Mouse (Mus musculus) MEL (cell line): ENCODE measurements around the gene Fance. TPM values are rescaled to one million over a fixed set of nuclear protein-coding genes. Genes with fewer than 3 reads are reported as not detected.

Source experiments
- DNase-seq: peaks from one replicate; pipeline ENCODE4 v3.0.0; 2011; ENCODE audit warnings: low read depth, low spot score
- H3K27ac ChIP-seq: 2 replicates; pipeline ENCODE4 v1.5.1; 2012; ENCODE audit warnings: low read depth, mild to moderate bottlenecking, control low read depth, low read length, moderate library complexity; ENCODE audit not compliant: control insufficient read depth
- H3K27me3 ChIP-seq, 2 experiments: fragments of 150-350 bp in 1 of 2; sonication (generic) in 1 of 2; 2 replicates each; pipeline ENCODE4 v1.6.1; 2012; ENCODE audit warnings: low read length in 2 of 2, mild to moderate bottlenecking in 2 of 2, improper control_type of control experiment in 1 of 2, moderate library complexity in 1 of 2; ENCODE audit not compliant: insufficient read depth in 2 of 2, control insufficient read depth in 1 of 2
- H3K36me3 ChIP-seq, 2 experiments: 2 replicates each; pipeline ENCODE4 v1.6.1; 2012 to 2014; ENCODE audit warnings: low read length in 2 of 2, improper control_type of control experiment in 1 of 2, inconsistent platforms in 1 of 2, mild to moderate bottlenecking in 1 of 2; ENCODE audit not compliant: insufficient read depth in 2 of 2, control insufficient read depth in 1 of 2
- H3K4me1 ChIP-seq, 2 experiments: fragments of 150-350 bp in 1 of 2; sonication (generic) in 1 of 2; 2 replicates each; pipeline ENCODE4 v1.6.1; 2012; ENCODE audit warnings: low read length in 2 of 2, improper control_type of control experiment in 1 of 2, mild to moderate bottlenecking in 1 of 2; ENCODE audit not compliant: insufficient read depth in 2 of 2, control insufficient read depth in 1 of 2
- H3K4me3 ChIP-seq, 2 experiments: fragments of 150-350 bp in 1 of 2; sonication (generic) in 1 of 2; 2 replicates each; pipeline ENCODE4 v1.5.1; 2012; ENCODE audit warnings: low read depth in 2 of 2, low read length in 2 of 2, mild to moderate bottlenecking in 2 of 2, moderate library complexity in 2 of 2, control low read depth in 1 of 2, improper control_type of control experiment in 1 of 2; ENCODE audit not compliant: control insufficient read depth in 1 of 2, insufficient read depth in 1 of 2
- H3K79me2 ChIP-seq: 2 replicates; pipeline ENCODE4 v1.6.1; 2012; ENCODE audit warnings: mild to moderate bottlenecking, low read length, moderate library complexity; ENCODE audit not compliant: control insufficient read depth, poor library complexity, insufficient read depth
- H3K9ac ChIP-seq: 2 replicates; pipeline ENCODE4 v1.6.1; 2012; ENCODE audit warnings: low read depth, mild to moderate bottlenecking, control low read depth, low read length, moderate library complexity; ENCODE audit not compliant: control insufficient read depth, poor library complexity, severe bottlenecking
- H3K9me3 ChIP-seq: fragments of 150-350 bp; sonication (generic); replicated peaks from 2 replicates; pipeline ENCODE4 v1.6.1; 2012; ENCODE audit warnings: mild to moderate bottlenecking, low read length, improper control_type of control experiment, moderate library complexity; ENCODE audit not compliant: insufficient read depth
- CHD2 ChIP-seq: IDR thresholded peaks from 2 replicates; pipeline ENCODE4 v1.6.1; 2011; ENCODE audit warnings: low read length, improper control_type of control experiment
- CTCF ChIP-seq, 3 experiments: IDR thresholded peaks in 2 of 3; conservative IDR thresholded peaks in 1 of 3; 2 replicates each; pipeline ENCODE4 v1.5.1; 2011 to 2012; ENCODE audit warnings: low read length in 3 of 3, low read depth in 2 of 3, mild to moderate bottlenecking in 2 of 3, improper control_type of control experiment in 1 of 3, inconsistent platforms in 1 of 3, mixed read lengths in 1 of 3, moderate library complexity in 1 of 3; ENCODE audit not compliant: control insufficient read depth in 1 of 3, insufficient read depth in 1 of 3, poor library complexity in 1 of 3, severe bottlenecking in 1 of 3
- E2F4 ChIP-seq: IDR thresholded peaks from 2 replicates; pipeline ENCODE4 v1.6.1; 2011; ENCODE audit warnings: low read depth, low read length, improper control_type of control experiment, borderline replicate concordance
- ELF1 ChIP-seq: IDR thresholded peaks from 2 replicates; pipeline ENCODE4 v1.6.1; 2014; ENCODE audit warnings: low read depth, mild to moderate bottlenecking, inconsistent platforms, low read length, improper control_type of control experiment, moderate library complexity
- EP300 ChIP-seq, 2 experiments: IDR thresholded peaks; 2 replicates each; pipeline ENCODE4 v1.6.1; 2011; ENCODE audit warnings: improper control_type of control experiment in 2 of 2, low read length in 2 of 2, low read depth in 1 of 2, mild to moderate bottlenecking in 1 of 2
- KAT2A ChIP-seq: conservative IDR thresholded peaks from 2 replicates; pipeline ENCODE4 v1.6.1; 2012; ENCODE audit warnings: low read depth, low read length, improper control_type of control experiment, inconsistent platforms
- MAFK ChIP-seq: IDR thresholded peaks from 2 replicates; pipeline ENCODE4 v1.6.1; 2011; ENCODE audit warnings: low read depth, mild to moderate bottlenecking, low read length, improper control_type of control experiment, borderline replicate concordance
- MAX ChIP-seq: IDR thresholded peaks from 2 replicates; pipeline ENCODE4 v1.6.1; 2011; ENCODE audit warnings: low read length, improper control_type of control experiment
- MAZ ChIP-seq: IDR thresholded peaks from 2 replicates; pipeline ENCODE4 v1.6.1; 2012; ENCODE audit warnings: low read depth, mild to moderate bottlenecking, inconsistent platforms, low read length, improper control_type of control experiment
- MEF2A ChIP-seq: IDR thresholded peaks from 2 replicates; pipeline ENCODE4 v1.6.1; 2014; ENCODE audit warnings: low read depth, mild to moderate bottlenecking, inconsistent platforms, low read length, improper control_type of control experiment; ENCODE audit not compliant: poor library complexity, insufficient replicate concordance, severe bottlenecking; ENCODE audit errors: extremely low read depth
- MXI1 ChIP-seq: IDR thresholded peaks from 2 replicates; pipeline ENCODE4 v1.6.1; 2011; ENCODE audit warnings: mild to moderate bottlenecking, low read depth, low read length, improper control_type of control experiment
- MYB ChIP-seq: IDR thresholded peaks from 2 replicates; pipeline ENCODE4 v1.6.1; 2011; ENCODE audit warnings: mild to moderate bottlenecking, low read depth, low read length, improper control_type of control experiment
- NELFE ChIP-seq: IDR thresholded peaks from 2 replicates; pipeline ENCODE4 v1.6.1; 2011; ENCODE audit warnings: low read depth, low read length, improper control_type of control experiment
- POLR2A ChIP-seq, 2 experiments: IDR thresholded peaks; 2 replicates each; pipeline ENCODE4 v1.6.1; 2011 to 2012; ENCODE audit warnings: low read length in 2 of 2, mild to moderate bottlenecking in 2 of 2, control low read depth in 1 of 2, improper control_type of control experiment in 1 of 2, low read depth in 1 of 2, moderate library complexity in 1 of 2; ENCODE audit not compliant: control insufficient read depth in 1 of 2, insufficient read depth in 1 of 2, poor library complexity in 1 of 2
- POLR2AphosphoS2 ChIP-seq: IDR thresholded peaks from 2 replicates; pipeline ENCODE4 v1.6.1; 2011; ENCODE audit warnings: low read length, improper control_type of control experiment
- POLR2AphosphoS5 ChIP-seq: IDR thresholded peaks from 2 replicates; pipeline ENCODE4 v1.6.1; 2012; ENCODE audit warnings: low read depth, borderline replicate concordance, mild to moderate bottlenecking, inconsistent platforms, low read length, moderate library complexity, mixed read lengths
- RCOR1 ChIP-seq: IDR thresholded peaks from 2 replicates; pipeline ENCODE4 v1.6.1; 2012; ENCODE audit warnings: low read depth, mild to moderate bottlenecking, inconsistent platforms, low read length, improper control_type of control experiment
- SMC3 ChIP-seq: IDR thresholded peaks from 2 replicates; pipeline ENCODE4 v1.6.1; 2011; ENCODE audit warnings: low read depth, low read length, improper control_type of control experiment
- TBP ChIP-seq: IDR thresholded peaks from 2 replicates; pipeline ENCODE4 v1.8.0; 2011; ENCODE audit warnings: low read depth, low read length, improper control_type of control experiment
- TCF12 ChIP-seq: IDR thresholded peaks from 2 replicates; pipeline ENCODE4 v1.6.1; 2014; ENCODE audit warnings: low read depth, mild to moderate bottlenecking, inconsistent platforms, low read length, improper control_type of control experiment, moderate library complexity
- ZC3H11A ChIP-seq: IDR thresholded peaks from 2 replicates; pipeline ENCODE4 v1.6.1; 2012; ENCODE audit warnings: low read depth, mild to moderate bottlenecking, inconsistent platforms, low read length, improper control_type of control experiment
- polyA plus RNA-seq, 2 experiments: library from polyadenylated mRNA; stranded (reverse) in 1 of 2; unstranded in 1 of 2; fragments of >175 nt in 1 of 2; fragments of >200 nt in 1 of 2; gene quantifications; 2 replicates each; pipeline versions ENCODE4 v1.2.1 to v1.2.4; 2012; ENCODE audit warnings: low replicate concordance in 2 of 2, low read depth in 1 of 2; ENCODE audit not compliant: insufficient read length in 2 of 2, insufficient read depth in 1 of 2, missing spikeins in 1 of 2
- total RNA-seq: library from RNA; depleted of rRNA; stranded (reverse); fragments of 300-350 nt; gene quantifications from 2 replicates; pipeline ENCODE4 v1.2.3, GENCODE M21; 2012

Fance gene
- total and polyA plus RNA-seq, 3 experiments: 51.2 to 382 (median 105) TPM

GRCm38 (mm10) chr17:28267251-28267650, 46.1 kb upstream of the Fance start:
- Histone ChIP-seq H3K4me3 (no peak overlapping the region), H3K9ac (no peak overlapping the region), H3K4me1 (peaks cover 5 to 8% of the 10 kb centered on the region in 2 experiments), H3K36me3 (no peaks in the 10 kb centered on the region; a peak in 2 of 4 replicates), H3K27me3 (no peaks in the 10 kb centered on the region), H3K79me2 (no peaks in the 10 kb centered on the region), H3K9me3 (no peaks in the 10 kb centered on the region), H3K27ac (no peak overlapping the region)
- DNase-seq: no peak
- TF ChIP-seq POLR2A (IDR thresholded peaks at IDR 0.05; ENCODE audit: control insufficient read depth in 1 of 2, insufficient read depth in 1 of 2, low read depth in 1 of 2, low read length in 2 of 2, poor library complexity in 1 of 2): no peak
- TF ChIP-seq MYB: no peak
- no peak for TF ChIP-seq ZC3H11A
- no peak for TF ChIP-seq TCF12
- TF ChIP-seq MAFK: no peak
- no peak for TF ChIP-seq RCOR1
- TF ChIP-seq CHD2: no peak
- no peak for TF ChIP-seq MEF2A
- TF ChIP-seq NELFE: no peak
- TF ChIP-seq MXI1: no peak
- no peak for TF ChIP-seq E2F4
- no peak for TF ChIP-seq MAZ
- no peak for TF ChIP-seq KAT2A

GRCm38 (mm10) chr17:28270165-28270564, 43.2 kb upstream of the Fance start:
- no peak for DNase-seq
- Histone ChIP-seq H3K4me1 (peaks cover 7 to 8% of the 10 kb centered on the region in 2 experiments), H3K27me3 (no peaks in the 10 kb centered on the region), H3K36me3 (no peaks in the 10 kb centered on the region; a peak in 2 of 4 replicates), H3K9ac (no peak overlapping the region)
- no peak for TF ChIP-seq TBP
- TF ChIP-seq MAX: no peak
- no peak for TF ChIP-seq SMC3
- no peak for TF ChIP-seq MAFK
- TF ChIP-seq MAZ: no peak
- TF ChIP-seq EP300 (IDR thresholded peaks at IDR 0.05; ENCODE audit: low read depth in 1 of 2, low read length in 2 of 2): no peak
- TF ChIP-seq KAT2A: no peak
- no peak for TF ChIP-seq POLR2AphosphoS5
- TF ChIP-seq ELF1: no peak
- TF ChIP-seq CTCF (IDR thresholded peaks at IDR 0.05 in 2 of 3, conservative IDR thresholded peaks at IDR 0.05 in 1 of 3; ENCODE audit: control insufficient read depth in 1 of 3, insufficient read depth in 1 of 3, low read depth in 2 of 3, low read length in 3 of 3, poor library complexity in 1 of 3, severe bottlenecking in 1 of 3): no peak
- TF ChIP-seq TCF12: no peak
- no peak for TF ChIP-seq POLR2AphosphoS2
- no peak for TF ChIP-seq POLR2A (IDR thresholded peaks at IDR 0.05; ENCODE audit: control insufficient read depth in 1 of 2, insufficient read depth in 1 of 2, low read depth in 1 of 2, low read length in 2 of 2, poor library complexity in 1 of 2)
- TF ChIP-seq, all 39 proteins: peak for 0
- Histone ChIP-seq H3K4me3 (no peak overlapping the region), H3K27ac (no peak overlapping the region), H3K79me2 (no peaks in the 10 kb centered on the region), H3K9me3 (no peaks in the 10 kb centered on the region)
